Mouse (Mus musculus): ENCODE measurements around the gene Sidt2. TPM values are rescaled to one million over a fixed set of nuclear protein-coding genes. Genes with fewer than 3 reads are reported as not detected.
A peak's percentile ranks its signal among the peaks of the same experiment; 100 is the strongest.

Sidt2 gene
- polyA plus RNA-seq, 1 experiment from 2014 or later, result 45.7 TPM

DNA sequence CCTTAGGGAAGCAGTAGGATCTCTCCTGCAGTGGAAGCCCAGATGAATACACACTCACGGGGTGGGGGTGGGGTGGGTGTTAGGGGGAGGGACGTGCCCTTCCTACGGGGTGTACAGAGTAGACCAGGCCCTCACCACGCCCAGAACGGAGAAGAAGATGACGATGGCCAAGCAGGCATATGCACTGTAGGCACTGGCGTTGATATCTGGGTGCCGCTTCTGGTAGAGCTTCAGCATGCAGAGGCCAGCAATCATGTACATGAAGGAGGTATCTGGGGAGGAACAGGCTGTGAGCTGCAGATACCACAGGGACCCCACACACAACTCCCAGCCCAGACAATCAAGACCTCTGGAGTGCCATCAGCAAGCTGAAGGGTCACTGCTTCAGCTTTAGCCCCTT is 12.1 kb downstream of the Sidt2 start:
- Histone ChIP-seq H3K36me3 (ENCODE audit: control insufficient read depth, insufficient read depth, low read length) (peaks cover 66% of the 10 kb centered on the region), H3K4me2 (ENCODE audit: low read depth, low read length) (no peak overlapping the region), H3K4me3 (ENCODE audit: low read depth, low read length) (no peak overlapping the region), H3K4me1 (ENCODE audit: control insufficient read depth, insufficient read depth, low read length) (no peaks in the 10 kb centered on the region), H3K9me3 (ENCODE audit: control insufficient read depth, low read length) (no peaks in the 10 kb centered on the region), H3K27ac (ENCODE audit: low read depth, low read length) (no peak overlapping the region), H3K27me3 (ENCODE audit: control insufficient read depth, insufficient read depth, low read length) (no peaks in the 10 kb centered on the region), H3K9ac (replicated peaks; ENCODE audit: low read depth, low read length) (no peak overlapping the region)
- ATAC-seq (ENCODE audit: low read depth), result no peak
- 96% methylated on average over 8 of the region's 8 CpGs for WGBS

DNA sequence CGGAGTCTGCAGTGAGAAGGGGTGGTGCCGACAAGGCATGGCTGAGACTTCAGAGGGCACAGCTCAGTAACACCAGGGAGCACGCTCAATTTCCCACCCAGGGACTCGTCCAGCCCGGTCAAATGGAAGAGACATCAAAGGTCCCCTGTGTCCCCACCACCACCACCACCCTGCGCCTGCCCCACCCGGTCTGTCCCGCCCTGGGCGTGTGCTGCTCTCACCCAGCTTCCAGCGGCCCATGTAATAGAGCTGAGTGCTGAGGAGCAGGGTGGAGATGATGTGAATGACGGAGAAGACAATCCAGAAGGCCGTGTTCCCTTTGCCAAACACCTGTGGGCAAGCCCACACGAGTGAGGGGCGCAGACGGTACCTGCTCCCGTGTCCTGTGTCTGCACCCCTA is 12.6 kb downstream of the Sidt2 start:
- H3K4me3 ChIP-seq (ENCODE audit: low read depth, low read length), result no peak overlapping the region
- H3K4me1 ChIP-seq (ENCODE audit: control insufficient read depth, insufficient read depth, low read length), result no peaks in the 10 kb centered on the region
- WGBS, result 94% methylated on average over 16 of the region's 16 CpGs
- no peaks in the 10 kb centered on the region for H3K9me3 ChIP-seq (ENCODE audit: control insufficient read depth, low read length)
- no peak overlapping the region for H3K9ac ChIP-seq (replicated peaks; ENCODE audit: low read depth, low read length)
- no peaks in the 10 kb centered on the region for H3K27me3 ChIP-seq (ENCODE audit: control insufficient read depth, insufficient read depth, low read length)
- no peak for ATAC-seq (ENCODE audit: low read depth)
- H3K4me2 ChIP-seq (ENCODE audit: low read depth, low read length), result no peak overlapping the region
- H3K36me3 ChIP-seq (ENCODE audit: control insufficient read depth, insufficient read depth, low read length), result peaks cover 63% of the 10 kb centered on the region
- H3K27ac ChIP-seq (ENCODE audit: low read depth, low read length), result no peak overlapping the region

DNA sequence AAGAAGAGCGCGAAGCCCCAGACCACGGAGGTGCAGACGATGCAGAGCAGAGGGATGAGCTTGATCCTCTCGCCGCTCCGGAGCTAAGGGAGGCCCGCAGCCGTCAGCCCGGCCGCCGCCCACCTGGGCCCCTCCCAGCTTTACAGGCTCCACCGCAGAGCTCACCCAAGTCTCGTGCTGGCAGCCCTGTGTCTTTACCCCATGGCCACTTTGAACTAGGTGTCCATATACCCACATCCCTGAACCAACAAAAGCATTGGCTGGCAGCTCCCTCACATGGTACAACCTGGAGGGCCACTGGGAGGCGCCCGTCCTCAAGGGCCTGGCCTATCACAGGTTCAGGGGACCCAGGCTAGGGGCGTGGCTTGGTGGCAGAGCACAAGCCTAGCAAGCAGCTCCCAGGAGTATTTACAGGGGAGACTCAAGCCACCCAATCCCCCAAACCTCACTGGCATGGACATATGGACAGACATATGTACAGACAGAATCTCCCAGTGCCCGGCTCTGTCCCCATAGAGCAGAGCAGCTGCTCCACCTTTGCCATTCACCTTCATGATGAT is 13.6 kb downstream of the Sidt2 start:
- no peak for ATAC-seq (ENCODE audit: low read depth)
- Histone ChIP-seq H3K27me3 (ENCODE audit: control insufficient read depth, insufficient read depth, low read length) (no peaks in the 10 kb centered on the region), H3K9me3 (ENCODE audit: control insufficient read depth, low read length) (no peaks in the 10 kb centered on the region), H3K4me3 (ENCODE audit: low read depth, low read length) (no peak overlapping the region), H3K36me3 (ENCODE audit: control insufficient read depth, insufficient read depth, low read length) (peaks cover 59% of the 10 kb centered on the region), H3K9ac (replicated peaks; ENCODE audit: low read depth, low read length) (no peak overlapping the region), H3K4me1 (ENCODE audit: control insufficient read depth, insufficient read depth, low read length) (no peaks in the 10 kb centered on the region), H3K4me2 (ENCODE audit: low read depth, low read length) (no peak overlapping the region), H3K27ac (ENCODE audit: low read depth, low read length) (no peak overlapping the region)
- WGBS, result 54% methylated on average over 18 of the region's 18 CpGs

DNA sequence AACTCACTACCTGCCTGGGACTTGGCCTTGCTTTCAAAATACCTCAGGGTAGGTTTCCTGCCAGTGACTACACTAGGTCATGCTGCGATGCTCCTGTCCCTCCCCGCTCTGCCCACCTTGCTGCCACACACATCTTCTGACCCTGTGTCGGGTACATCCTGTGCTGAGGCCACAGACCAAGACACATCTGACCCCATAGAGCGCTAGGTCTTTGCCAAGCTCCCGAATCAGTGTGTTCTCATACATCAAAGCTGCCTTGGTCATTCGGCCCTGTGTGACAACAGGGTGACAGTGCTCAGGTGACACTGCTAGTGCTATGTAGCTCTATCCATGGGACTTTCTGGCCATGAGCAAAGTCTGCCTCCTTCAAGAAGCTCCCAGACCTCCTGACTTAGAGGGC is 15.3 kb downstream of the Sidt2 start:
- peaks cover 46% of the 10 kb centered on the region for H3K36me3 ChIP-seq (ENCODE audit: control insufficient read depth, insufficient read depth, low read length)
- no peaks in the 10 kb centered on the region for H3K27me3 ChIP-seq (ENCODE audit: control insufficient read depth, insufficient read depth, low read length)
- no peak overlapping the region for H3K9ac ChIP-seq (replicated peaks; ENCODE audit: low read depth, low read length)
- no peak overlapping the region for H3K27ac ChIP-seq (ENCODE audit: low read depth, low read length)
- no peaks in the 10 kb centered on the region for H3K9me3 ChIP-seq (ENCODE audit: control insufficient read depth, low read length)
- no peaks in the 10 kb centered on the region for H3K4me1 ChIP-seq (ENCODE audit: control insufficient read depth, insufficient read depth, low read length)
- ATAC-seq (ENCODE audit: low read depth), result no peak
- no peak overlapping the region for H3K4me2 ChIP-seq (ENCODE audit: low read depth, low read length)
- WGBS, result 96% methylated on average over 6 of the region's 6 CpGs
- no peak overlapping the region for H3K4me3 ChIP-seq (ENCODE audit: low read depth, low read length)

DNA sequence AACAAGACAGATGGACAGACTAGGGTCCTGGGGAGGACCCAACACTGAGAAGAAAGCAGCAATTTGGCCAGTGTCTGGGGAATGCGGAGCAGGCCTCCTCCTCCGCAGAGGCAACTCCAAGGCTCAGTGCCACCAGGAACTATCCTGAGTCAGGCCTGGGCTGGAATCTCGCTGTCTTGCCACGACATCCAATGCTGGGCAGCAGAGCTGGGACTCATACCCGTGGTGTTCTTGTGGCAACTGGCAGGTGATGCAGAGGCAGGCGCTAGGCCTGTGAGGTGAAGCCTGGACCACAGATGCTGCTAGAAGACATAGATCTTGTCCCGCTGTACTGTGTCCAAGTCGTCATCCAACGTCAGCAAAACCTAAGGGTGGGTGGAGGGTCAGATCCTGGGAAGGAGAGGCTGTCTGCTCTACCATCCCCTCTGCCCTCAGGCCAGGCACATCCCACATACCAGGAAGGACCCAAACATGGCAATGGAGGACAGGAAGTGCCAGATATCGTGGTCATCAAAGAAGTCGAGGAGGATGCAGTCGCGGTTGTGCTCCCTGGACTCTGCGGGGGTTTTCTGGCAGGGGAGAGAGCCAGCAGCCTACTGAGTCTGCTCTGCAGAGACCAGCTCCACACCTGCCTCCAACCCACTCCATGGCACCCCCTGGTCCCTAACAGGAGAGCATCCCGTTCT is 16.0 kb downstream of the Sidt2 start:
- no peak overlapping the region for H3K27ac ChIP-seq (ENCODE audit: low read depth, low read length)
- ATAC-seq (ENCODE audit: low read depth), result no peak
- H3K9ac ChIP-seq (replicated peaks; ENCODE audit: low read depth, low read length), result no peak overlapping the region
- H3K4me2 ChIP-seq (ENCODE audit: low read depth, low read length), result no peak overlapping the region
- no peaks in the 10 kb centered on the region for H3K4me1 ChIP-seq (ENCODE audit: control insufficient read depth, insufficient read depth, low read length)
- H3K9me3 ChIP-seq (ENCODE audit: control insufficient read depth, low read length), result no peaks in the 10 kb centered on the region
- H3K4me3 ChIP-seq (ENCODE audit: low read depth, low read length), result no peak overlapping the region
- 89% methylated on average over 15 of the region's 15 CpGs for WGBS
- no peaks in the 10 kb centered on the region for H3K27me3 ChIP-seq (ENCODE audit: control insufficient read depth, insufficient read depth, low read length)
- H3K36me3 ChIP-seq (ENCODE audit: control insufficient read depth, insufficient read depth, low read length), result peaks cover 39% of the 10 kb centered on the region

DNA sequence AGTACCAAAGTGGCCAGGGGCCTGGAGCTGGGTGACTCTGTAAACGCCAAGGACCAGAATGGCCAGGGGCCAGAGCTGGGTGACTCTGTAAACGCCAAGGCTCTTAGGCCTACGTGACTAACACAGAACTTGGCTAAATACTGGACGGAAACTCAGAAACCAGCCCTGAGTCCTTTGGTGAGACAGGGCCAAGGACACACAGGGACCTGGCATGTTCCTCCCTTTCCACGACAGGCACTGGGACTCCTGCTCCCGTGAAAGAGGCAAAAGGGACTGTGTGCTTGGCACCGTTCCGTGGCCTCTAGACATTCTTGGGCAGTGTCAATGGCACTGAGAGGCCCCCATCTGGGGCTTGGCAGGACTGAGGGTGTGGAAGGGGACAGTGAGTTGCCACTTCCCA is 17.0 kb downstream of the Sidt2 start:
- Histone ChIP-seq H3K4me2 (ENCODE audit: low read depth, low read length) (no peak overlapping the region), H3K9me3 (ENCODE audit: control insufficient read depth, low read length) (no peaks in the 10 kb centered on the region), H3K36me3 (ENCODE audit: control insufficient read depth, insufficient read depth, low read length) (peaks cover 31% of the 10 kb centered on the region)

DNA sequence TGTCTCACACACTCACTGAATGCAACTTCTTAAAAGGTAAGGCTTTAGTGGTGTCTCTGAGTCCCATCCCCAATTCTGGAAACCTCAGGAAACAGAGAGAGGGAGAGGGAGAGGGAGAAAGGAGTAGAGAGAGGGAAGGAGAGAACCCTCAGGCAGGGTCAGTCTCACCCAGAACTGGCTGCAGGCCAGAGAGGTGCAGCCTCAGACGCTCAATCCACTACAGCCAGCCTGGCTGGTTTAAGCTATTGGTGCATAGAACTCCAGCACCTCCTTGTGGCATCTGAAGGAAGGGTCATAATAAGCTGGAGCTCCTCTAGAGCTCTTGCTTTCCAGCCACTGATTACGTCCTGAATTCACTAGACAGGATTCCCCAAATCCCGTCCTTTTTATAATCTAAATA is 18.2 kb downstream of the Sidt2 start:
- peak; percentile 68; the same call in 1 of the 2 replicates for ATAC-seq (ENCODE audit: low read depth)
- no peak overlapping the region for H3K4me2 ChIP-seq (ENCODE audit: low read depth, low read length)
- no peak overlapping the region for H3K9ac ChIP-seq (replicated peaks; ENCODE audit: low read depth, low read length)
- no peak overlapping the region for H3K4me3 ChIP-seq (ENCODE audit: low read depth, low read length)
- H3K36me3 ChIP-seq (ENCODE audit: control insufficient read depth, insufficient read depth, low read length), result peaks cover 22% of the 10 kb centered on the region
- H3K9me3 ChIP-seq (ENCODE audit: control insufficient read depth, low read length), result no peaks in the 10 kb centered on the region
- 24% methylated on average over 3 of the region's 3 CpGs for WGBS
- H3K27ac ChIP-seq (ENCODE audit: low read depth, low read length), result no peak overlapping the region
- H3K4me1 ChIP-seq (ENCODE audit: control insufficient read depth, insufficient read depth, low read length), result no peaks in the 10 kb centered on the region
- no peaks in the 10 kb centered on the region for H3K27me3 ChIP-seq (ENCODE audit: control insufficient read depth, insufficient read depth, low read length)

More for the DNA sequence above, 17.0 kb downstream of the Sidt2 start:
- H3K27ac ChIP-seq (ENCODE audit: low read depth, low read length), result no peak overlapping the region
- ATAC-seq (ENCODE audit: low read depth), result no peak
- H3K4me1 ChIP-seq (ENCODE audit: control insufficient read depth, insufficient read depth, low read length), result no peaks in the 10 kb centered on the region
- no peak overlapping the region for H3K9ac ChIP-seq (replicated peaks; ENCODE audit: low read depth, low read length)
- no peaks in the 10 kb centered on the region for H3K27me3 ChIP-seq (ENCODE audit: control insufficient read depth, insufficient read depth, low read length)
- WGBS, result 92% methylated on average over 8 of the region's 8 CpGs
- H3K4me3 ChIP-seq (ENCODE audit: low read depth, low read length), result no peak overlapping the region

DNA sequence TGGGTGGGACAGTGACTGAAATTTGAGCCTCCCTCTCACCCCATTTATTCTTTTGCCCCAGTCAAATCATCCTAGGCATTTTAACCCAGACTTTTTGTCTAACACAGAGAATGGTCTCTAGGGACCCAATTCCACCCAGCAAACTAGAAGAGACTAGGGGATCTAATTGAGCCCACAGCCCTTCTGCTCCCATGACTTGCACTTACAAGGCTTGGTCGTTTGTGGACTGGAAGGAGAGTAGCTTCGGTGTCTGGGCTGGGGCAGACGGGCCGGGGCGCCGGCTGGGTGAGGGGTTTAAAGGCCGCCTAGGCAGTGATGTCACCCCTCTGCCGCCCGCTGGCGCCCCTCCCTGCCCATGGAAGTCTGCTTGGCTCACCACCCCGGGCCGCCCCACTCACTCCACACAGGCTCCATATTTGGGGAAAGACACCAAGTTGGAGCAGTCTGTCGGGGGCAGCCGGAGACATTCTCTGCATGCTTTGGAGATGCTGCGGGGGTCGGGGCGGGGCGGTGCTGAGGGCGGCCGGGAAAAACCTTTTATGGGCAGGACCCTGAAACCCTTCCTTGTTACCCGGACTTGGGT is 19.3 kb downstream of the Sidt2 start, which contains the start of gene Tagln:
Tagln (minus strand) TSS at position 431 of the 583 bp plus-strand sequence.
- Histone ChIP-seq H3K27ac (ENCODE audit: low read depth, low read length) (no peak within 1 kb of the TSS), H3K9ac (replicated peaks; ENCODE audit: low read depth, low read length) (no peak within 1 kb of the TSS), H3K4me1 (ENCODE audit: control insufficient read depth, insufficient read depth, low read length) (no peaks in the 10 kb centered on the region), H3K9me3 (ENCODE audit: control insufficient read depth, low read length) (no peaks in the 10 kb centered on the region), H3K4me3 (ENCODE audit: low read depth, low read length) (no peak within 1 kb of the TSS), H3K4me2 (ENCODE audit: low read depth, low read length) (peak within 1 kb of the TSS; percentile 19; the same call in 1 of the 2 replicates), H3K27me3 (ENCODE audit: control insufficient read depth, insufficient read depth, low read length) (no peaks in the 10 kb centered on the region), H3K36me3 (ENCODE audit: control insufficient read depth, insufficient read depth, low read length) (peaks cover 14% of the 10 kb centered on the region)
- 0 out of 2 replicates have a peak, but pooled peaks have one; percentile 56 for ATAC-seq (ENCODE audit: low read depth)
- 9% methylated on average over 21 of the region's 21 CpGs for WGBS
